Mouse (Mus musculus) large intestine, adult 2 months (tissue): ENCODE measurements at regions not wholly inside any gene's neighbourhood (a gene's known extent, or its start where the extent isn't known, plus 50 kb on each side); places are given as distances from the start of the nearest gene placed in this dataset.

Experiments used
- DNase-seq: peaks from one replicate; pipeline ENCODE4 v3.0.0-alpha.2; 2012; ENCODE audit warnings: low read depth, low spot score
- WGBS: fragments of 180-500 bp; shearing (Covaris S2); methylation state at CpG from one replicate; pipeline ENCODE4 v1.1.7; 2018; 5-methylcytosine and 5-hydroxymethylcytosine counted together

DNA sequence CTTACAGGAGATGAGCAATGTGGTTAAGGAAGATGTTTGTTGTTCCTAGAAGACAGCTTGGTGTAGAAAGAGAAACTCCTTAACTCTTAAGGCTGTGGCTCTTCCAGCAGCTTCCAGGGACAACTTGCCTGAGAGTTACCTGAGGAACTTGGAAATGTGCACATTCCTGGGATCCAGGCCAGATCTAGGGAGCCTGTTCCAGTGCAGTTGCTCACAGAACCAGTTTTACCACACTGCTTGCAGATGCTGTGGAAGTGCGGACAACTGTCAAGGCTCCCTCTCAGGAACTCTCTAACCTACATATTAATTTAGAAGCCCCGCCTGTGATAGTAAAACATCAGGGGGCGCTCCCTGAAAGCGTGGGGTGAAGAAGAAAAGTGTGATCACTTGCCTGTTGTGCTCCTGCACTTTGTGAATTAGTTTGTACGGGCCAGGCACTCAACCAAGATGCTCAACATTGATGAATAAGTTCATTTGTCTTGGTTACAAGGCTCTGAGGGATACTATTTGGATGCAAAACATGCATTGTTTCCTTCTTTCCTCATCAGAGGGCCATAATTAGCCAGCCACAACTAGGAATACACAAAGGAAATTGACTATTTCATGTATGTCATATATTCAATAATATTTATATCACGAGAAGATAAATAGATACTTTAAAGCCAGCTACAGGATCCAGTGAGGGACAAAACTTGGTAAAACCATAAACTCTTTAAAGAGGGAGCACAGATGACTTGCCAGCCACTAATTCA, 357.1 kb upstream of the Adgrl2 start:
- peak; percentile 21 for DNase-seq
- WGBS: 32% methylated on average over 6 of the region's 6 CpGs

GRCm38 (mm10) chr3:149342511-149342910, 352.2 kb upstream of the Adgrl2 start:
- WGBS: 85% methylated on average over 6 of the region's 6 CpGs
- no peak for DNase-seq

GRCm38 (mm10) chr3:149339374-149339753, 349.0 kb upstream of the Adgrl2 start:
- 76% methylated on average over 3 of the region's 3 CpGs for WGBS
- DNase-seq: no peak

DNA sequence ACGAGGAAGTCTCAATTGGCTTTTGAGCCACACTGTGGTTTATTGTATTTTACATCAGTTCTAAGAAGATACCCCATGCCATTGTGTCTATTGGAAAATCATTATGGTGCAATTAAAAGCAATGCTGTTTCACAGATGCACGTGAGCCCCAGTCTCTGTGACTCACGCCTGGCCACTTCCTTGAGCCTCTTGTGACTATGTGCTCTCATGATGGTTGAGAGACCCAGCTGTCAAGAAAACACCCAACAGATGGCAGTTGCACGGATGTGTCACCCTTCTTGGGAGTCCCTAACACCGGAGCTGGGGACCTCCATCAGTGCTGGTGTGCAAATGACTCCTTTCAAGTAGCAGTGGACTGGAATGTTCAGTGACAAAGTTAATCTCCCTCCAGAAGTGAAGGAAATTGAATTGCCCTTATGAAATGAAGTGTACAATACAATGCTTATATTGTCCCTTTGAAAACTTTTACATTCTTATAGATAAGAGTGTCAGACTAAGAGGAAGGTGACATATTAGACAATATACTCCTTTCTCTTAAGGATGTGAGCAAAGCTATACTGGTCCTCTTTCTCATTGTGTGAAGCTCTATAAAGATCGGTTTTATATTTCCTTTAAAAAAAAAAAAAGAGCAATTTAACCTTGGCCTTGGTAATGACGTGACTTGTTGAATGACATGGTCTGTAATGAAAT, 348.5 kb upstream of the Adgrl2 start:
- 33% methylated on average over 7 of the region's 7 CpGs for WGBS
- no peak for DNase-seq

- DNase-seq: no peak
Observed at GRCm38 (mm10) chr3:149335259-149335658, 344.9 kb upstream of the Adgrl2 start.

DNA sequence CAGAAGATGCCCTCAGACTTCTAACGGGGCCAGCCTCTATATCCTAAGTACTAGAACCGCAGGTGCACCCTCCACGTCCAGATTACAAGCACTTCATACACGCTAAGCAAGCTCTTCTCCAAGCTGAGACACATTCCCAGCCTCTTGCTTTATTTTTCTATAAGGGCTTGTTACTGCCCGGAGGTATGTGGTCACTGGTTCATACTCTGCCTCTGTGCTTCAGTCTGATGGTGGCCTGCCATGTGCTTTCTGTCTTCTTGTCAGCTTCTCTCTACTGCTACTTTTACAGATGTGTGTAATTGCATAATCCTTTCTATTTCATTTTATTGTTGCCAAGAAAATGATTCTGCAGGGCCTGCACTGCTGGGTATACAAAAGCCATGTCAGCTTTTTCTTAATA, 343.3 kb upstream of the Adgrl2 start:
- 75% methylated on average over 5 of the region's 5 CpGs for WGBS
- DNase-seq: no peak

More at GRCm38 (mm10) chr3:149335259-149335658, 344.9 kb upstream of the Adgrl2 start:
- 75% methylated on average over 6 of the region's 6 CpGs for WGBS

- 80% methylated on average over 10 of the region's 10 CpGs for WGBS
- DNase-seq: no peak
Observed at GRCm38 (mm10) chr3:149333131-149333530, 342.8 kb upstream of the Adgrl2 start.

- 71% methylated on average over 4 of the region's 4 CpGs for WGBS
- no peak for DNase-seq
Observed at GRCm38 (mm10) chr3:149332105-149332504, 341.8 kb upstream of the Adgrl2 start.

DNA sequence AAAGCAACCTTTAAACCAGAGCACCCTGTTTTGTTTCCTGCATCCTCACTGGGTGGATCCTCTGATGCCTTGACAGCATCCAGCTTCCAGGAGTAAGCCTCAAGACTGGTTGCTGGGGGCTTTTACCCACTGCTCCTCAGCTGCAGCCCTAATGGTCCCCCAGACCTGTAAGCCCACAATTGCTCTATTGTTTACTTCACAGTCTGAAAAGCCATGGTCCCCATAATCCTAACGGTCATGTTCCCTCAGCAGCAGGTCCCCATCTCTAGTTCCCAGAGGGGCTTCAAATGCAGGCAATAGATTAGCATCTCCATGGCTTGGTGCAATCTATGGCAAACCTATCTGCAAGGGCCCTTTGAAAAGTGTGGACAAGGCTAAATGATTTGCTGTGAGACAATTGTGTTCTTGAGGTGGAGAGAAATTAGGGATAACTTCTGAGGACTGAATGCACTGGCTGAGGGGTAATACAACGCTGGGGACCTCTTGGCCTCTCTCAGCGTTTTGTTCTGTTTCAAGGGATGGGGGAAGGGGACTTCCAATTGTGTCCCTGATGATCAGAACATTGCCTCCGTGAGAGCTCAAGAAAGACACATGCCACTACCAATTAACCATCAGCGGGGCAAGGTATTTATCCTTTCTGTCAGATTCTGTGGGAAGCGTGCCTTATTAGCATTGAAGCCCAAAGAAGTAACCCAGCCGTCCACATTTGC, 341.1 kb upstream of the Adgrl2 start:
- DNase-seq: no peak
- 82% methylated on average over 7 of the region's 7 CpGs for WGBS

- 59% methylated on average over 10 of the region's 10 CpGs for WGBS
Observed at GRCm38 (mm10) chr3:149330716-149331115, 340.4 kb upstream of the Adgrl2 start.

DNA sequence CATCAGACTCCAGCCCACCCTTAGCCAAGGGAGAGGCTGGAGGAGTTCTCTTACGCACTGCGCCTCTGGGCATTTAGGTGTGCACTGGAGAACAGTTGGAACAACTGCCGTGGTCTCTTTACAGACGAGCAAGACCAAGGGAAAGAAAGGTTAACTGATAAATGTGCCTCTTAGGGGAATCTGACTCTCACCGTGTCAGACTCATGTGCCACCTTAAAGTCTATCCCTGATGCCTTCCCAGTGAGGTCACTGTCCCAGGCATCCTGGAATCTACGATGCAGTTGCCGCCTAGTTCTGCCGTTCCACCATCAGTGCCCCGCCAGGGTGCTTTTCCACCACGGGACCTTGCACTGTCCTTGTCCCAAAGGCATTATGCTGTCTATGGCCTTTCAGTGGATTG, 339.7 kb upstream of the Adgrl2 start:
- WGBS: 93% methylated on average over 10 of the region's 10 CpGs
- no peak for DNase-seq

More at GRCm38 (mm10) chr3:149330716-149331115, 340.4 kb upstream of the Adgrl2 start:
- no peak for DNase-seq

- 79% methylated on average over 6 of the region's 6 CpGs for WGBS
- DNase-seq: no peak
Observed at GRCm38 (mm10) chr3:149329615-149330014, 339.3 kb upstream of the Adgrl2 start.

DNA sequence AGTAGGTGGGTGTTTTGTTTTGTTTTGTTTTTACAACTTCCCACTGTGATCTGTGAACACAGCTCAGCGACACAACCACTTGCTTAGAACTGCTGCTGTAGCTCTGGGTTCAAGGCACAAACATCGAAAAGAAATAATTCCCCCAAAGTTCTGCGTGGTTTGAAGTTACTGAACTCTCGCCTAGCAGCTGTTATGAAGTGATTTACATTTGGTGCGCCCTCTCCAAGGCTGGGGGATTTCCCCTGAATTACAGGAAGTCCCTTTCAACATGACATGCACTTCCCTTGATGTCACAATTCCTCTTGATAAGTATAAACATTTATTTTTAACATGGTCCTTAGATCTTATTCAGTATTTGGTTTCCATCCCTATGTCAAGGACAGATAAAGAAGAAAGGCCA, 336.3 kb upstream of the Adgrl2 start:
- 21% methylated on average over 5 of the region's 5 CpGs for WGBS
- no peak for DNase-seq

DNA sequence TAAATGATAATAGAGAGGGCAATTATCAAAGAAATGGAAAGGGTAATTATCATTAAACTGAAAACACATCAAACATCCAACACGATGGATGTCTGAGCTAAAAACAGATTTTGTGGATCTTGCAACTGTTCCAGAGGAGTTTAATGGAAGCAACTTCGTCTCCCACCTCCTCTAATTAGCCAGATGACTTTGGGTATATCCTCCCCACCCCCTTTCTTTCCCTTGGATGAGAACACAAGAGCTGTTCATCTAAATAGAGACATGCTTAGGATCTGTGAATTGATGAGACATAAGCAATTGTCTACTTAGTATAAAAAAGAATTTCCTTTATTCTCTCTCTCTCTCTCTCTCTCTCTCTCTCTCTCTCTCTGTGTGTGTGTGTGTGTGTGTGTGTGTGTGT, 333.7 kb upstream of the Adgrl2 start:
- WGBS: 84% methylated on average over 2 of the region's 2 CpGs

GRCm38 (mm10) chr3:149318728-149319127, 328.4 kb upstream of the Adgrl2 start:
- 59% methylated on average over 9 of the region's 9 CpGs for WGBS
- no peak for DNase-seq

More for the DNA sequence above, 333.7 kb upstream of the Adgrl2 start:
- DNase-seq: no peak

DNA sequence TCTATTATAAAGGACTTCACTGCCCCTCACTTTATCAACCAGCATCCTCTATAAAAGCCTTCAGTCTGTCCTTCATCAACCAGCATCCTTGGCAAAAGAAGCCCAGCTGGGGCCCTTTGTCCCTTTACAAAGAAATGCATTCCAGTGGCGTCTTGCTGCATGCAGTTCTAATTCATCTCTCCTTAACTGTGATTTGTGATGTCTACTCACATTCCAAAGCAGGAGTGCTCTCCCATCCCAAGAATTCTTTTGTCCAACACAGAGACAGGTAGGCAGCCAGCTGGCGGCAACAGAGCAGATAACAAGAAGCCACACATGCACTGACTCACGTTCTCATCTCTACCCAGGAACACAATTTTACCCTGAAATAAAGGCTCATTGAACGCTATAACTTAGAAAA, 323.9 kb upstream of the Adgrl2 start:
- WGBS: 89% methylated on average over 4 of the region's 4 CpGs
- no peak for DNase-seq

GRCm38 (mm10) chr3:149313217-149313616, 322.9 kb upstream of the Adgrl2 start:
- DNase-seq: no peak
- WGBS: 93% methylated on average over 6 of the region's 6 CpGs

DNA sequence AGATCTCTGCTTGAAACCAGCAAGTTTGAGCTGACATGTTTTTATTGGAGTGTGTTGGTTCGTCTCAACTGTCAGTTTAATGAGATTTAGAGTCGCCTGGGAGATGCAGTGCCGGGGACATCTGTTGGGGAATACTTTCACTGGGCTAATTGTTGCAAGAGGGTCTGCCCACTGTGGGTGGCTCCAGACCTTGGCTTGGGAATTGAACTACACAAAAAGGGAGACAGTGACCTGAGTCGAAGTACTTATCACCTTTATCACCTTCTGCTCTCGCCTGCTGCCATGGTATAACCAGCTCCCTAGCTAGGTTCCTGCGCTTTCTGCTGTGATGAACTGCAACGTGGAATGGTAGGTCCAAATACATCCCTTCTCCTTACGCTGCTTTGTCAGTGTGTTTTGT, 321.2 kb upstream of the Adgrl2 start:
- 87% methylated on average over 8 of the region's 8 CpGs for WGBS
- no peak for DNase-seq

DNA sequence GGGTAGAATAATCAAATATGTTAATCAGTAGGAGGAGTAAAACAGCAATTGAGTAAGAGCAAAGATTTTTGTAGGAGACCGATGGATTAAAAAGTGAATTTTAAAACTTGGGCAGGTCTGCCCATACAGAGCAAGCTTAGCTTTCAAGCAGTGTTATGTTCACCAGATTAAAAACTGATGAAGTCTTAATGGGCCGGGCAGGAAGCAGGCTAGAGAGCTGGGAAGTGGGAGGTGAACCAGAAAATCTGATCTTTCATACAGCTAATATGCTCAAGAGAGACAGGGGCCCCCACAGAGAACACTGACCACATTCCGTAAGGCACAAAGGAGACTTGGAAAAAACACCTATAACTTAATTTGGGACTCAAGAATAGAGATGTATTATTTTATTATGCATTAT, 316.4 kb upstream of the Adgrl2 start:
- DNase-seq: no peak
- WGBS: 94% methylated on average over 3 of the region's 3 CpGs

DNA sequence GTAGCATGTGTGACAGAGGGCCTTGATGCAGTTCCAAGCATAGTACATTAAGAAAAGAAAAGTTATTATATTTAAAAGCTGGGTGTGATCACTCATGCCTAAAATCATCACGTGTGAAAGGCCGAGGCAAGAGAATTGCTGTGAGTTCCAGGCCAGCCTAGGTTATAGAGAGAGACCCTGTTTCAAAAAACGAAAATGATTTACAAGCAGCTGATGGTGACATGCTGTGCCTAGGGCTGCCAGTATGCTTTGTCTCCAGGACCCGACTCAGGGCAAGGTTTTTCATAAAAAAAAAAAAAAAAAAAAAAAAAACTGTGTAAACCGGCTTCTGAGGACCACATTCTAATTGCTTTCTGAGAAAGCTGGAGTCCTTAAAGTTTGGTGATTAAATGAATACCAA, 315.9 kb upstream of the Adgrl2 start:
- DNase-seq: no peak
- WGBS: 64% methylated on average over 5 of the region's 5 CpGs

- 5% methylated on average over 5 of the region's 5 CpGs for WGBS
- DNase-seq: no peak
Observed at GRCm38 (mm10) chr3:149305440-149305839, 315.1 kb upstream of the Adgrl2 start.
